Comparison of ENCODE assay signal across 20 mouse cellular contexts in the genomic region with DNA sequence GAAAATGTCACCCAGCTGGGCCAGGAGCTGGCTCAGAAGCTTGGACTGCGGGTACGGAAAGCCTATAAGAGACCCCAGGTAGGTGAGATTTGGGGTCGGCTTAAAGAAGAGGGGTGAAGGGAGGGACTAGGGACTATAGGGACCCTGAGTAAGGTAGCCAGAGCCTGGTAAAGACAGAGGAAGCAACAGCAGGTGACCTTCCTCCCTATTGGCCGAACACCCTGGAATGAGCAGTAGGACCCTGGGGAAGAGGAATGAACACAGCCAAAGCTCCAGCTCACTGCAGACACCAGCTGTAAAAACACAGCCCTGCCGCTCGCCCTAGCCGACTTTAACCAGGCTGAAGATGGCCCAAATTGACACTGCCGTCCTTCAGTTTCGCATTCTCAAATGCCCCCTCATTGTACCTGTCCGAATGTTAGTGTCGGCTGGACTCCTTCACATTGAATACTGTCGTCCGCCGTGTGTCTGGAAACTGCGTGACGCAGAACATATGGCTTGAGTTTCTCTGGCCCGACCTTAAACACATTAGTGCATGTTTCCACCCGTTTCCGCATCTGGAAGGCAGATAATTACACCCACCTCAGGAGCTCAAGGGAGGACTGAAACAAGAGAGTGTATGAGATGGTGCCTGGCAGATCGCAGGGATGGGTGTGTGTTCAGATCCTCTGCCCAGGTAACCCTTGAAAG. TPM values are rescaled to one million over a fixed set of nuclear protein-coding genes. Genes with fewer than 3 reads are reported as not detected.
DNase-seq lines count a peak whose midpoint lies in the region; ATAC-seq lines count a peak whose summit lies in the region.
"Had no signal": no experiment of that assay in that cellular context is flagged by ENCODE, and none has a peak within 500 bp of the region (broad histone marks: within the 10 kb centered on the region; RNA-seq: fewer than 3 reads in every experiment).

No protein-coding gene starts in this region.

- WGBS in kidney, embryonic 16.5 days: 50% methylated on average over 20 of the region's 20 CpGs
- WGBS in embryonic facial prominence, embryonic 11.5 days: 42% methylated on average over 20 of the region's 20 CpGs
- WGBS in limb, embryonic 12.5 days: 58% methylated on average over 20 of the region's 20 CpGs
- WGBS in forebrain, embryonic 14.5 days: 93% methylated on average over 20 of the region's 20 CpGs
- WGBS in liver, embryonic 12.5 days (ENCODE audit: insufficient replicate concordance): 85% methylated on average over 20 of the region's 20 CpGs

- DNase-seq in embryo, embryonic 10 days (ENCODE audit: low spot score): peak; percentile 39
- no peak for DNase-seq in embryo, embryonic 9.5 days (ENCODE audit: extremely low spot score)
- DNase-seq in kidney, postnatal 25 days: no peak
- DNase-seq in embryonic facial prominence, embryonic 11.5 days (ENCODE audit: low spot score): peak; percentile 69
- no peak for DNase-seq in forebrain, embryonic 14.5 days (ENCODE audit: low spot score)
- DNase-seq: cerebellum, postnatal 14 days; gastrocnemius, postnatal 36 days; kidney, postnatal 36 days; layer of hippocampus, postnatal 36 days; liver; lung, embryonic 14.5 days; midbrain, embryonic 14.5 days; right cerebral cortex, postnatal 14 days; thymus, adult 18-20 months had no signal

- peaks cover 4% of the 10 kb centered on the region; the same call in 1 of the 2 replicates for H3K4me1 ChIP-seq in kidney, embryonic 16.5 days (ENCODE audit: insufficient read depth, low read length)
- H3K4me1 ChIP-seq in embryonic facial prominence, embryonic 11.5 days (ENCODE audit: control insufficient read depth, insufficient read depth, low read length): no peaks in the 10 kb centered on the region
- H3K4me1 ChIP-seq in limb, embryonic 12.5 days (replicated peaks): peaks cover 3% of the 10 kb centered on the region; the same call in 1 of the 2 replicates
- H3K4me1 ChIP-seq in forebrain, embryonic 14.5 days (ENCODE audit: control insufficient read depth, insufficient read depth, low read length): no peaks in the 10 kb centered on the region
- peaks cover 25% of the 10 kb centered on the region for H3K4me1 ChIP-seq in liver, embryonic 12.5 days

- H3K27me3 ChIP-seq in kidney, embryonic 16.5 days (ENCODE audit: insufficient read depth, low read length): no peaks in the 10 kb centered on the region
- no peaks in the 10 kb centered on the region for H3K27me3 ChIP-seq in embryonic facial prominence, embryonic 11.5 days (ENCODE audit: control insufficient read depth, insufficient read depth, low read length)
- H3K27me3 ChIP-seq in limb, embryonic 12.5 days: no peaks in the 10 kb centered on the region
- H3K27me3 ChIP-seq in forebrain, embryonic 14.5 days (replicated peaks; ENCODE audit: control insufficient read depth, insufficient read depth, low read length): no peaks in the 10 kb centered on the region
- no peaks in the 10 kb centered on the region for H3K27me3 ChIP-seq in liver, embryonic 12.5 days (replicated peaks)
- H3K27me3 ChIP-seq: CH12.LX had no signal

- H3K36me3 ChIP-seq in kidney, embryonic 16.5 days (ENCODE audit: insufficient read depth, low read length): peaks cover 63% of the 10 kb centered on the region
- peaks cover 18% of the 10 kb centered on the region for H3K36me3 ChIP-seq in embryonic facial prominence, embryonic 11.5 days (replicated peaks; ENCODE audit: control insufficient read depth, insufficient read depth, low read depth, low read length)
- peaks cover 94% of the 10 kb centered on the region for H3K36me3 ChIP-seq in limb, embryonic 12.5 days
- peaks cover 80% of the 10 kb centered on the region for H3K36me3 ChIP-seq in forebrain, embryonic 14.5 days (ENCODE audit: control insufficient read depth, insufficient read depth, low read length)
- H3K36me3 ChIP-seq in liver, embryonic 12.5 days: peaks cover 77% of the 10 kb centered on the region

- ATAC-seq in kidney, embryonic 16.5 days (ENCODE audit: low FRiP score, low TSS enrichment): no peak
- no peak for ATAC-seq in embryonic facial prominence, embryonic 11.5 days (replicated peaks; ENCODE audit: insufficient number of reproducible peaks, low FRiP score, low TSS enrichment, low read depth)
- no peak for ATAC-seq in limb, embryonic 12.5 days (ENCODE audit: insufficient number of reproducible peaks, insufficient read depth, low FRiP score, low TSS enrichment, low read depth)
- ATAC-seq in forebrain, embryonic 14.5 days: no peak
- no peak for ATAC-seq in liver, embryonic 12.5 days

- H3K27ac ChIP-seq in kidney, embryonic 16.5 days (ENCODE audit: low read length): peak overlapping the region; percentile 46
- H3K27ac ChIP-seq in embryonic facial prominence, embryonic 11.5 days (replicated peaks; ENCODE audit: low read depth, low read length): 0 out of 2 replicates have a peak overlapping the region, but pooled peaks have one; percentile 35
- peak overlapping the region; percentile 50 for H3K27ac ChIP-seq in limb, embryonic 12.5 days
- H3K27ac ChIP-seq in forebrain, embryonic 14.5 days (ENCODE audit: low read depth, low read length): no peak overlapping the region
- H3K27ac ChIP-seq in liver, embryonic 12.5 days: no peak overlapping the region
- H3K27ac ChIP-seq: macrophage had no signal

- H3K9ac ChIP-seq in kidney, embryonic 16.5 days (replicated peaks; ENCODE audit: low read length): no peak overlapping the region
- H3K9ac ChIP-seq in embryonic facial prominence, embryonic 11.5 days (replicated peaks; ENCODE audit: low read length): no peak overlapping the region
- no peak overlapping the region for H3K9ac ChIP-seq in limb, embryonic 12.5 days (replicated peaks)
- no peak overlapping the region for H3K9ac ChIP-seq in forebrain, embryonic 14.5 days (ENCODE audit: low read length)
- H3K9ac ChIP-seq in liver, embryonic 12.5 days: no peak overlapping the region
- H3K9ac ChIP-seq: lung, embryonic 14.5 days had no signal

- no peak overlapping the region for H3K4me3 ChIP-seq in kidney, embryonic 16.5 days (ENCODE audit: low read length)
- H3K4me3 ChIP-seq in embryonic facial prominence, embryonic 11.5 days (ENCODE audit: low read depth, low read length): no peak overlapping the region
- no peak overlapping the region for H3K4me3 ChIP-seq in limb, embryonic 12.5 days (replicated peaks)
- H3K4me3 ChIP-seq in forebrain, embryonic 14.5 days (ENCODE audit: low read depth, low read length): no peak overlapping the region
- no peak overlapping the region for H3K4me3 ChIP-seq in liver, embryonic 12.5 days
- H3K4me3 ChIP-seq: erythroblast, embryonic 14.5 days had no signal

- no peaks in the 10 kb centered on the region for H3K9me3 ChIP-seq in kidney, embryonic 16.5 days (ENCODE audit: low read length)
- no peaks in the 10 kb centered on the region for H3K9me3 ChIP-seq in embryonic facial prominence, embryonic 11.5 days (replicated peaks; ENCODE audit: control insufficient read depth, low read length)
- H3K9me3 ChIP-seq in limb, embryonic 12.5 days: no peaks in the 10 kb centered on the region
- no peaks in the 10 kb centered on the region for H3K9me3 ChIP-seq in forebrain, embryonic 14.5 days (replicated peaks; ENCODE audit: control insufficient read depth, low read length)
- no peaks in the 10 kb centered on the region for H3K9me3 ChIP-seq in liver, embryonic 12.5 days (replicated peaks)

- H3K4me2 ChIP-seq in kidney, embryonic 16.5 days (replicated peaks; ENCODE audit: low read depth, low read length): no peak overlapping the region
- no peak overlapping the region for H3K4me2 ChIP-seq in embryonic facial prominence, embryonic 11.5 days (ENCODE audit: low read depth, low read length)
- no peak overlapping the region for H3K4me2 ChIP-seq in limb, embryonic 12.5 days
- H3K4me2 ChIP-seq in forebrain, embryonic 14.5 days (ENCODE audit: low read length): no peak overlapping the region
- no peak overlapping the region for H3K4me2 ChIP-seq in liver, embryonic 12.5 days
- H3K4me2 ChIP-seq: lung, embryonic 14.5 days had no signal

RNA-seq across cellular contexts. Expression of gene Rangap1, which starts 27.2 kb away (rescaled TPM):
- 101 and 109 TPM in 2 replicates for polyA plus RNA-seq in kidney, embryonic 16.5 days (2015; fragmentation: Nextera tagmentation; extraction: Ambion mirVana)
- polyA plus RNA-seq in embryonic facial prominence, embryonic 11.5 days (2014; fragmentation: Nextera tagmentation; extraction: Ambion mirVana): 121 and 126 TPM in 2 replicates
- 121 and 125 TPM in 2 replicates for polyA plus RNA-seq in limb, embryonic 12.5 days (2016; fragmentation: Nextera tagmentation; extraction: Ambion mirVana)
- polyA plus RNA-seq in forebrain, embryonic 14.5 days (2014; fragmentation: Nextera tagmentation; extraction: Ambion mirVana): 108 and 118 TPM in 2 replicates
- polyA plus RNA-seq in liver, embryonic 12.5 days (2016; fragmentation: Nextera tagmentation; extraction: Ambion mirVana): 113 and 121 TPM in 2 replicates

RNA-seq across cellular contexts. Expression of gene Zc3h7b, which starts 27.7 kb away (rescaled TPM):
- 35.1 and 40.3 TPM in 2 replicates for polyA plus RNA-seq in kidney, embryonic 16.5 days (2015; fragmentation: Nextera tagmentation; extraction: Ambion mirVana)
- 39.2 and 42.2 TPM in 2 replicates for polyA plus RNA-seq in embryonic facial prominence, embryonic 11.5 days (2014; fragmentation: Nextera tagmentation; extraction: Ambion mirVana)
- polyA plus RNA-seq in limb, embryonic 12.5 days (2016; fragmentation: Nextera tagmentation; extraction: Ambion mirVana): 42.0 and 46.4 TPM in 2 replicates
- 49.9 and 65.9 TPM in 2 replicates for polyA plus RNA-seq in forebrain, embryonic 14.5 days (2014; fragmentation: Nextera tagmentation; extraction: Ambion mirVana)
- 9.8 and 10.0 TPM in 2 replicates for polyA plus RNA-seq in liver, embryonic 12.5 days (2016; fragmentation: Nextera tagmentation; extraction: Ambion mirVana)

RNA-seq across cellular contexts. Expression of gene Tef, which starts 29.6 kb away (rescaled TPM):
- polyA plus RNA-seq in kidney, embryonic 16.5 days (2015; fragmentation: Nextera tagmentation; extraction: Ambion mirVana): 25.7 and 28.9 TPM in 2 replicates
- 11.4 and 13.1 TPM in 2 replicates for polyA plus RNA-seq in embryonic facial prominence, embryonic 11.5 days (2014; fragmentation: Nextera tagmentation; extraction: Ambion mirVana)
- polyA plus RNA-seq in limb, embryonic 12.5 days (2016; fragmentation: Nextera tagmentation; extraction: Ambion mirVana): 26.1 and 27.2 TPM in 2 replicates
- 15.1 and 18.1 TPM in 2 replicates for polyA plus RNA-seq in forebrain, embryonic 14.5 days (2014; fragmentation: Nextera tagmentation; extraction: Ambion mirVana)
- 8.4 and 9.5 TPM in 2 replicates for polyA plus RNA-seq in liver, embryonic 12.5 days (2016; fragmentation: Nextera tagmentation; extraction: Ambion mirVana)

Comparison
In these comparisons a context has a peak if more than half of its experiments do, and no peak if none do; other contexts are left out.
1. DNase-seq: peak in embryo, embryonic 10 days (single experiment) and embryonic facial prominence, embryonic 11.5 days (single experiment); none in embryo, embryonic 9.5 days (single experiment), kidney, postnatal 25 days (0 of 2) and forebrain, embryonic 14.5 days (single experiment).
2. H3K27ac ChIP-seq: peak in kidney, embryonic 16.5 days (single experiment), embryonic facial prominence, embryonic 11.5 days (single experiment) and limb, embryonic 12.5 days (single experiment); none in forebrain, embryonic 14.5 days (single experiment) and liver, embryonic 12.5 days (single experiment).